Mouse (Mus musculus) hematopoietic multipotent progenitor cell, adult 10-12 weeks (in vitro differentiated cells): ENCODE data around the gene T. TPM values are rescaled to one million over a fixed set of nuclear protein-coding genes. Genes with fewer than 3 reads are reported as not detected.

Experiments
- polyA plus RNA-seq: library from polyadenylated mRNA; stranded (reverse); fragments of >175 nt; gene quantifications from 2 replicates; pipeline ENCODE4 v1.2.3, GENCODE M21; 2012; ENCODE audit warnings: low replicate concordance

T gene
- polyA plus RNA-seq = not detected in 2 replicates

GRCm38 (mm10) chr17:8433978-8434960, at the start of gene T:
T (plus strand) TSS chr17:8434423.

Other genes with a start within 250 kb of the T start
- 4.8 and 20.4 TPM in 2 replicates for gene Ccr6, start 198.4 kb upstream of the T start, polyA plus RNA-seq
- gene Mpc1, start 151.5 kb upstream of the T start, polyA plus RNA-seq = 10.0 and 15.6 TPM in 2 replicates
- 91.1 and 172 TPM in 2 replicates for gene Sft2d1, start 123.3 kb upstream of the T start, polyA plus RNA-seq
- 0.99 and 3.0 TPM in 2 replicates for gene Prr18, start 97.0 kb upstream of the T start, polyA plus RNA-seq
- not detected in 2 replicates for gene T2, start 78.4 kb upstream of the T start, polyA plus RNA-seq
- gene Pde10a, start 90.9 kb downstream of the T start, polyA plus RNA-seq = 1.3 TPM in 1 of 2 replicates, not detected in the other
- gene Gm17087, start 132.5 kb downstream of the T start, polyA plus RNA-seq = not detected in 2 replicates